27 mouse cellular contexts compared by ENCODE assay signal in the genomic region with DNA sequence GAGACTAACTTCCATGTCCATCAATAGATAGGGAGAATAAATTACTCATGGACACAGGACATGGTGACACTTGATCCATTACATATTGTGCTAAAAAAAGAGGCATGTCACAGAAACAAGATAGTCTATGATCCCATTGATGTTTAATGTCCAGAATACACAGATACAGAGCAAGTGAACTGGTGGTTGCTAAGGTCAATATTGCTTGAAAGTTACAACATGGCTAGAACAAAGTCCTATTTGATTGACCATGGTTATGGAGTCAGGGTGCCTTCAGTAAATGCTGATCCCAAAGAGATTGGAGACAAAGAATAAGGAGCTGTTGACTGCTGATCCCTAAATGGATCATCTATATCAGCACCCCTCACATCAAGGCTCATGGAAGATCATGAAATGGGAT. TPM values are rescaled to one million over a fixed set of nuclear protein-coding genes. Genes with fewer than 3 reads are reported as not detected.
"Had no signal": no experiment of that assay in that cellular context is flagged by ENCODE, and none has a peak within 500 bp of the region (broad histone marks: within the 10 kb centered on the region; RNA-seq: fewer than 3 reads in every experiment).

No protein-coding gene starts in this region.

RNA-seq across cellular contexts. Expression of gene Cyp3a11, which starts 12.3 kb away (rescaled TPM):
- total RNA-seq: common myeloid progenitor, adult 5-6 weeks; forebrain, postnatal 0 days; gastrocnemius, adult 2 months; gastrocnemius, adult 8-10 months; gastrocnemius, postnatal 14 days; gastrocnemius, postnatal 25 days; granulocyte monocyte progenitor cell, adult 5-6 weeks; heart, adult 18-20 months; heart, adult 2 months had no signal
- polyA plus RNA-seq: cerebellum, adult 2 months; cortical plate, adult 2 months; embryonic facial prominence, embryonic 10.5 days; embryonic facial prominence, embryonic 11.5 days; embryonic facial prominence, embryonic 12.5 days; embryonic facial prominence, embryonic 13.5 days; embryonic facial prominence, embryonic 14.5 days; embryonic facial prominence, embryonic 15.5 days; erythroblast, embryonic 14.5 days; forebrain, embryonic 10.5 days; forebrain, embryonic 11.5 days; forebrain, embryonic 12.5 days; forebrain, embryonic 13.5 days; forebrain, embryonic 14.5 days; forebrain, embryonic 15.5 days; forebrain, embryonic 16.5 days; forebrain, postnatal 0 days; frontal cortex, adult 2 months; gonadal fat pad, adult 2 months; heart, adult 2 months had no signal
